Mouse (Mus musculus) naive thymus-derived CD4-positive, alpha-beta T cell, adult 5 months (primary cell): ENCODE data around the gene Clec4b2. TPM values are rescaled to one million over a fixed set of nuclear protein-coding genes. Genes with fewer than 3 reads are reported as not detected.

Source experiments
- polyA plus RNA-seq: library from polyadenylated mRNA; unstranded; fragments of 100-300 nt; shearing (Covaris generic); gene quantifications from one replicate; pipeline ENCODE4 v1.2.1, GENCODE M21; 2017

Clec4b2 gene
- polyA plus RNA-seq, result not detected

DNA sequence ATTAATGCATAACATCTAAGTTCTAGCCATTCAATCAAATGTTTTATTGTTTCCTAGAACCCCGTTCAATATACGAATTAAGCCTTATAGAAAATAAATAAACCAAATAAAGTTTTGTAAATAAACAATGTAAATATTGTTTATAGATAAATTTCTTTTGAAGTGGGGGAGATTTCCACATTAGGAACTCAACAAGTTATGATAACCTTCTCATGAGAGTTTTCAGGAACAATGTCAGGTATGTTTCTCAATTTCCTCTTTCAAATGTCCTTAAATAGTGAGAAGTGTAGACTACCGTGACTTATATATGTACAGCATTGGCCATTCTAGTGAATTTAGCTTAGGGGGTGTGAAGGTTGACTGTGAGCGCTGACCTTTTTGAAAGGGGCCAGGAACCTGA, at the start of gene Clec4b2:
Gene Clec4b2, plus strand, starts transcription at position 301 of the 400 bp plus-strand sequence.

DNA sequence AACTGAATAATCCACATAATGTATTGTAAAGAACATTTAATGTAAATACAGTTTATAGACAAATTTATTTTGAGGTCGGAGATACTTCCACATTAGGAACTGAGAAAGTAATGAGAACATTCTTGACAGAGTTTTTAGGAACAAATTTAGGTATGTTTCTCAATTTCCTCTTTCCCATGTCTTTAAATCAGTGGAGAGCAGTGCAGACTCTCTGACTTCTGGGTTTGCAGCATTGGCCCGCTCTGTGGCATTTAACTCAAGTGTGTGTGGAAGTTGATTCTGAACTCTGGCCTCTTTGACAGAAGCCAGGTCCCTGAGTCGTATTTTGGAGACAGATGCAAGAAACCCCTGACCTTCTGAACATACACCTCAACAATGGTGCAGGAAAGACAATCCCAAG, 57.0 kb downstream of the Clec4b2 start, which contains the start of gene Clec4n:
Gene Clec4n, plus strand, starts transcription at position 200 of the 400 bp plus-strand sequence.

Other genes starting within 250 kb of the Clec4b2 start
- not detected for gene Clec4a3, start 220.4 kb upstream of the Clec4b2 start, polyA plus RNA-seq
- gene Clec4a4, start 182.5 kb upstream of the Clec4b2 start, polyA plus RNA-seq, result not detected
- not detected for gene Clec4b1, start 122.9 kb upstream of the Clec4b2 start, polyA plus RNA-seq
- gene Clec4a2, start 66.5 kb upstream of the Clec4b2 start, polyA plus RNA-seq, result not detected
- not detected for gene Clec4n, start 57.0 kb downstream of the Clec4b2 start, polyA plus RNA-seq
- not detected for gene Clec4d, start 89.2 kb downstream of the Clec4b2 start, polyA plus RNA-seq
- gene Clec4e, start 117.0 kb downstream of the Clec4b2 start, polyA plus RNA-seq, result 0.22 TPM
- gene Vmn2r19, start 135.4 kb downstream of the Clec4b2 start, polyA plus RNA-seq, result not detected
- gene Vmn2r20, start 245.2 kb downstream of the Clec4b2 start, polyA plus RNA-seq, result 0.04 TPM